In the genomic region with DNA sequence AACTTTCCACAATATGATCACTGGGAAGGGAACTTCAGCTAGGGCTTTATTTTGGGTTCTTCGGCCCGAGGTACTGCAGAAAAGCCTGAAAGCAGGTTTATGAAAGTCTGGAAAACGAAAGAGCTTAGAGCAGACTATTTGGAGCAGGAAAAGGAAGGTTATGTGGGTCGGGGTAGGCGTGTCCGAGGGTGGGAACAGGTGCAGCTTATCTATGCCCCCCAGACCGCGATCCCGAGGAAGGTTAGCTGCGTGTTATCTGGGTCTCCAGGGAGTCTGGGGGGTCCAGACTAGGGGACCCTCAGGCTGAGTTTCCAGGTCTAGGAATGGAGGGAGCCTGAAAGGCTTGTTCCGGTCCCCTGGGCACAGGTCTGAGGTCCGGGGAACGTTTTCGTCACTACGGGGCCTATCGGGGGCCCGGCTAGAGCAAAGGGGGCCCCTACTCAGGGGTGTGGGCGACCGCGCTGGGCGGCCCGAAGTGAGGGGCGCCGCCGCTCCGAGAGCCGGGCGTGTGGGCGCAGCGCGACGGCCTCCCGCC, we compare ENCODE assay signal across 8 mouse cellular contexts. TPM values are rescaled to one million over a fixed set of nuclear protein-coding genes. Genes with fewer than 3 reads are reported as not detected.
DNase-seq lines count a peak whose midpoint lies in the region; ATAC-seq and TF ChIP-seq lines count a peak whose summit lies in the region.

No protein-coding gene starts in this region.

- H3K9me3 ChIP-seq in heart, embryonic 14.5 days (ENCODE audit: control insufficient read depth, low read length) = no peaks in the 10 kb centered on the region
- H3K9me3 ChIP-seq in limb, embryonic 13.5 days = no peaks in the 10 kb centered on the region
- no peaks in the 10 kb centered on the region for H3K9me3 ChIP-seq in midbrain, embryonic 16.5 days (replicated peaks; ENCODE audit: control insufficient read depth, low read length, poor library complexity, severe bottlenecking)

- no peak for TF ChIP-seq CTCF in left cerebral cortex, adult 2 months (IDR thresholded peaks at IDR 0.05)
- TF ChIP-seq CTCF in bone marrow, adult 2 months (IDR thresholded peaks at IDR 0.05; ENCODE audit: control insufficient read depth, insufficient read depth, low read length) = no peak

- H3K27ac ChIP-seq in left cerebral cortex, adult 2 months = peak overlapping the region; percentile 82
- H3K27ac ChIP-seq in bone marrow, adult 2 months (ENCODE audit: control insufficient read depth, insufficient read depth, low read depth, low read length, poor library complexity) = peak overlapping the region; percentile 94
- peak overlapping the region; percentile 90 to 95 for H3K27ac ChIP-seq in heart, embryonic 14.5 days (replicated peaks in 1 of 2; ENCODE audit: control insufficient read depth in 1 of 2, insufficient read depth in 1 of 2, low read depth in 2 of 2, low read length in 2 of 2)
- H3K27ac ChIP-seq in limb, embryonic 13.5 days = peak overlapping the region; percentile 93
- H3K27ac ChIP-seq in midbrain, embryonic 16.5 days (ENCODE audit: low read length) = peak overlapping the region; percentile 84

- ATAC-seq in heart, embryonic 14.5 days (ENCODE audit: insufficient number of reproducible peaks, insufficient read depth, low FRiP score, low read depth) = peak; percentile 17
- peak; percentile 55 for ATAC-seq in limb, embryonic 13.5 days (ENCODE audit: low FRiP score, low read depth)
- peak; percentile 80 for ATAC-seq in midbrain, embryonic 16.5 days

- peaks cover 29% of the 10 kb centered on the region for H3K36me3 ChIP-seq in heart, embryonic 14.5 days (ENCODE audit: control insufficient read depth, insufficient read depth, low read length)
- peaks cover 35% of the 10 kb centered on the region for H3K36me3 ChIP-seq in limb, embryonic 13.5 days
- H3K36me3 ChIP-seq in midbrain, embryonic 16.5 days (ENCODE audit: control insufficient read depth, insufficient read depth, low read length) = no peaks in the 10 kb centered on the region; the same call in 1 of the 2 replicates

- no peak for DNase-seq in left cerebral cortex, adult 2 months (ENCODE audit: extremely low spot score in 1 of 2, low spot score in 2 of 2)
- DNase-seq in left cerebral cortex, postnatal 10 days (ENCODE audit: extremely low spot score in 1 of 2, low spot score in 2 of 2) = no peak
- peak; percentile 68 for DNase-seq in thymus, postnatal 4 days
- DNase-seq in cerebellum, adult 9-11 months = no peak

- TF ChIP-seq POLR2A in bone marrow, adult 2 months (IDR thresholded peaks at IDR 0.05; ENCODE audit: borderline replicate concordance, control insufficient read depth, low read depth, low read length) = 0 out of 2 replicates have a peak, but pooled peaks have one; percentile 17

- H3K4me1 ChIP-seq in bone marrow, adult 2 months (ENCODE audit: control insufficient read depth, insufficient read depth, low read length) = peaks cover 7% of the 10 kb centered on the region
- peaks cover 9 to 37% of the 10 kb centered on the region in 2 experiments for H3K4me1 ChIP-seq in heart, embryonic 14.5 days (ENCODE audit: control insufficient read depth in 2 of 2, insufficient read depth in 2 of 2, low read length in 2 of 2)
- peaks cover 43% of the 10 kb centered on the region for H3K4me1 ChIP-seq in limb, embryonic 13.5 days
- peaks cover 37% of the 10 kb centered on the region for H3K4me1 ChIP-seq in midbrain, embryonic 16.5 days (ENCODE audit: control insufficient read depth, insufficient read depth, low read length)

- no peaks in the 10 kb centered on the region for H3K27me3 ChIP-seq in heart, embryonic 14.5 days (ENCODE audit: control insufficient read depth, insufficient read depth, low read length)
- H3K27me3 ChIP-seq in limb, embryonic 13.5 days = no peaks in the 10 kb centered on the region
- no peaks in the 10 kb centered on the region for H3K27me3 ChIP-seq in midbrain, embryonic 16.5 days (ENCODE audit: control insufficient read depth, insufficient read depth, low read depth, low read length)

- peak overlapping the region; percentile 91 for H3K4me2 ChIP-seq in heart, embryonic 14.5 days (ENCODE audit: low read length)
- H3K4me2 ChIP-seq in limb, embryonic 13.5 days (replicated peaks) = peak overlapping the region; percentile 96
- H3K4me2 ChIP-seq in midbrain, embryonic 16.5 days (ENCODE audit: low read length) = peak overlapping the region; percentile 61

- intact Hi-C loops in left cerebral cortex, adult 2 months (cut with DNase I) = loop anchor here (1.0 kb wide), 2 partner anchors 79 to 105 kb away; partner anchors contain the start of genes Asxl1 and Tm9sf4
- intact Hi-C loops in left cerebral cortex, postnatal 10 days (cut with DNase I) = no loop called here

- under 1% methylated on average over 33 of the region's 33 CpGs for WGBS in bone marrow, adult 2 months
- WGBS in heart, embryonic 14.5 days = 0% methylated on average over 17 of the region's 33 CpGs
- WGBS in limb, embryonic 13.5 days = under 1% methylated on average over 33 of the region's 33 CpGs
- WGBS in midbrain, embryonic 16.5 days = 0% methylated on average over 17 of the region's 33 CpGs

- H3K9ac ChIP-seq in heart, embryonic 14.5 days (ENCODE audit: low read length) = peak overlapping the region; percentile 99
- peak overlapping the region; percentile 98 for H3K9ac ChIP-seq in limb, embryonic 13.5 days
- H3K9ac ChIP-seq in midbrain, embryonic 16.5 days (ENCODE audit: low read depth, low read length) = peak overlapping the region; percentile 97

- peak overlapping the region; percentile 85 for H3K4me3 ChIP-seq in left cerebral cortex, adult 2 months
- H3K4me3 ChIP-seq in bone marrow, adult 2 months (replicated peaks; ENCODE audit: control insufficient read depth, low read depth, low read length) = peak overlapping the region; percentile 64
- H3K4me3 ChIP-seq in heart, embryonic 14.5 days (ENCODE audit: control insufficient read depth in 1 of 2, insufficient read depth in 1 of 2, low read depth in 1 of 2, low read length in 2 of 2) = peak overlapping the region; percentile 97 to 98
- H3K4me3 ChIP-seq in limb, embryonic 13.5 days = peak overlapping the region; percentile 98
- H3K4me3 ChIP-seq in midbrain, embryonic 16.5 days (ENCODE audit: low read depth, low read length) = peak overlapping the region; percentile 92

RNA-seq across cellular contexts. Expression of gene Plagl2, which starts 0.5 kb away (rescaled TPM):
- 1 to 10 TPM; 6.0 to 6.2 TPM for total RNA-seq in left cerebral cortex, adult 2 months (2021)
- total RNA-seq in left cerebral cortex, postnatal 10 days (2021) = 1 to 10 TPM; 4.6 to 5.2 TPM
- polyA plus RNA-seq in bone marrow, adult 2 months (2011; ENCODE audit: insufficient read depth, insufficient read length, low replicate concordance, missing spikeins) = 8.8 and 10.8 TPM in 2 replicates
- polyA plus RNA-seq in heart, embryonic 14.5 days (2014; fragmentation: Nextera tagmentation; extraction: Ambion mirVana) = 15.5 and 16.2 TPM in 2 replicates
- polyA plus RNA-seq in limb, embryonic 13.5 days (2015; fragmentation: Nextera tagmentation; extraction: Ambion mirVana) = 12.8 and 15.0 TPM in 2 replicates
- 5.2 and 5.4 TPM in 2 replicates for polyA plus RNA-seq in midbrain, embryonic 16.5 days (2015; fragmentation: Nextera tagmentation; extraction: Ambion mirVana)

RNA-seq across cellular contexts. Expression of gene Pofut1, which starts 0.6 kb away (rescaled TPM):
- total RNA-seq in left cerebral cortex, adult 2 months (2021) = 10 to 100 TPM; 15.4 to 17.3 TPM
- 10 to 100 TPM; 17.5 to 20.5 TPM for total RNA-seq in left cerebral cortex, postnatal 10 days (2021)
- polyA plus RNA-seq in bone marrow, adult 2 months (2011; ENCODE audit: insufficient read depth, insufficient read length, low replicate concordance, missing spikeins) = 8.2 and 12.6 TPM in 2 replicates
- 5.9 and 6.6 TPM in 2 replicates for polyA plus RNA-seq in heart, embryonic 14.5 days (2014; fragmentation: Nextera tagmentation; extraction: Ambion mirVana)
- polyA plus RNA-seq in limb, embryonic 13.5 days (2015; fragmentation: Nextera tagmentation; extraction: Ambion mirVana) = 8.8 and 9.2 TPM in 2 replicates
- polyA plus RNA-seq in midbrain, embryonic 16.5 days (2015; fragmentation: Nextera tagmentation; extraction: Ambion mirVana) = 5.2 and 6.4 TPM in 2 replicates

RNA-seq across cellular contexts. Expression of gene Tspyl3, which starts 15.5 kb away (rescaled TPM):
- 10 to 100 TPM; 24.6 to 26.5 TPM for total RNA-seq in left cerebral cortex, adult 2 months (2021)
- 10 to 100 TPM; 35.2 to 36.7 TPM for total RNA-seq in left cerebral cortex, postnatal 10 days (2021)
- polyA plus RNA-seq in bone marrow, adult 2 months (2011; ENCODE audit: insufficient read depth, insufficient read length, low replicate concordance, missing spikeins) = 2.5 and 5.5 TPM in 2 replicates
- polyA plus RNA-seq in heart, embryonic 14.5 days (2014; fragmentation: Nextera tagmentation; extraction: Ambion mirVana) = 4.1 and 4.4 TPM in 2 replicates
- polyA plus RNA-seq in limb, embryonic 13.5 days (2015; fragmentation: Nextera tagmentation; extraction: Ambion mirVana) = 16.4 and 17.3 TPM in 2 replicates
- 50.3 and 57.1 TPM in 2 replicates for polyA plus RNA-seq in midbrain, embryonic 16.5 days (2015; fragmentation: Nextera tagmentation; extraction: Ambion mirVana)

RNA-seq across cellular contexts. Expression of gene Kif3b, which starts 50.4 kb away (rescaled TPM):
- total RNA-seq in left cerebral cortex, adult 2 months (2021) = 10 to 100 TPM; 55.7 to 57.3 TPM
- 10 to 100 TPM; 91.6 to 94.6 TPM for total RNA-seq in left cerebral cortex, postnatal 10 days (2021)
- polyA plus RNA-seq in bone marrow, adult 2 months (2011; ENCODE audit: insufficient read depth, insufficient read length, low replicate concordance, missing spikeins) = 6.3 and 10.9 TPM in 2 replicates
- polyA plus RNA-seq in heart, embryonic 14.5 days (2014; fragmentation: Nextera tagmentation; extraction: Ambion mirVana) = 3.8 and 4.5 TPM in 2 replicates
- polyA plus RNA-seq in limb, embryonic 13.5 days (2015; fragmentation: Nextera tagmentation; extraction: Ambion mirVana) = 6.0 and 6.3 TPM in 2 replicates
- polyA plus RNA-seq in midbrain, embryonic 16.5 days (2015; fragmentation: Nextera tagmentation; extraction: Ambion mirVana) = 25.8 and 26.9 TPM in 2 replicates

Comparison
In these comparisons a context has a peak if more than half of its experiments do, and no peak if none do; other contexts are left out.
1. ATAC-seq: peak in every context shown above with its lines; median percentile 80 in midbrain, embryonic 16.5 days; 55 in limb, embryonic 13.5 days; 17 in heart, embryonic 14.5 days.